Mouse (Mus musculus) CH12.LX (cell line): ENCODE data around the gene Krr1. TPM values are rescaled to one million over a fixed set of nuclear protein-coding genes. Genes with fewer than 3 reads are reported as not detected.
A peak's percentile ranks its signal among the peaks of the same experiment; 100 is the strongest.

Experiments
- DNase-seq: peaks from one replicate; pipeline ENCODE4 v3.0.0-alpha.2; 2013; ENCODE audit errors: extremely low read depth
- H3K27ac ChIP-seq: 2 replicates; pipeline ENCODE4 v1.5.1; 2012; ENCODE audit warnings: low read depth, mild to moderate bottlenecking, control low read depth, moderate library complexity; ENCODE audit not compliant: insufficient read depth
- H3K27me3 ChIP-seq: replicated peaks from 2 replicates; pipeline ENCODE3; 2012; ENCODE audit warnings: inconsistent platforms
- H3K36me3 ChIP-seq, 2 experiments: replicated peaks in 1 of 2; 2 replicates each; pipeline versions ENCODE3 to v1.6.1; 2012; ENCODE audit warnings: inconsistent platforms in 1 of 2, low read length in 1 of 2, mild to moderate bottlenecking in 1 of 2, mixed read lengths in 1 of 2, moderate library complexity in 1 of 2; ENCODE audit not compliant: control insufficient read depth in 1 of 2, insufficient read depth in 1 of 2
- H3K4me1 ChIP-seq, 2 experiments: 2 replicates each; pipeline ENCODE4 v1.6.1; 2012; ENCODE audit warnings: inconsistent platforms in 1 of 2, moderate library complexity in 1 of 2; ENCODE audit not compliant: insufficient read depth in 2 of 2, control insufficient read depth in 1 of 2
- H3K4me2 ChIP-seq: 2 replicates; pipeline ENCODE4 v1.6.1; 2012; ENCODE audit warnings: low read depth, mild to moderate bottlenecking, control low read depth; ENCODE audit not compliant: poor library complexity, insufficient read depth, severe bottlenecking
- H3K4me3 ChIP-seq, 3 experiments: fragments of 150-350 bp in 1 of 3; sonication (generic) in 1 of 3; replicated peaks in 1 of 3; 2 replicates each; pipeline versions ENCODE3 to v1.5.1; 2011 to 2012; ENCODE audit warnings: low read depth in 2 of 3, low read length in 2 of 3, mild to moderate bottlenecking in 2 of 3, moderate library complexity in 2 of 3, control low read depth in 1 of 3, improper control_type of control experiment in 1 of 3, inconsistent platforms in 1 of 3, mixed read lengths in 1 of 3; ENCODE audit not compliant: poor library complexity in 1 of 3
- H3K79me2 ChIP-seq: replicated peaks from 2 replicates; pipeline ENCODE4 v1.6.1; 2012; ENCODE audit warnings: mild to moderate bottlenecking, moderate library complexity; ENCODE audit not compliant: control insufficient read depth, poor library complexity, insufficient read depth, severe bottlenecking; ENCODE audit errors: extremely low read depth
- H3K9ac ChIP-seq: 2 replicates; pipeline ENCODE4 v1.6.1; 2012; ENCODE audit warnings: low read depth, mild to moderate bottlenecking, control low read depth, moderate library complexity; ENCODE audit not compliant: insufficient read depth
- H3K9me3 ChIP-seq: replicated peaks from 2 replicates; pipeline ENCODE3; 2012; ENCODE audit warnings: low read length, inconsistent platforms, mixed read lengths
- CHD2 ChIP-seq: IDR thresholded peaks from 2 replicates; pipeline ENCODE4 v1.6.1; 2011; ENCODE audit warnings: low read length, improper control_type of control experiment
- CTCF ChIP-seq, 2 experiments: IDR thresholded peaks in 1 of 2; conservative IDR thresholded peaks in 1 of 2; 2 replicates each; pipeline ENCODE4 v1.5.1; 2011 to 2012; ENCODE audit warnings: low read depth in 2 of 2, low read length in 2 of 2, improper control_type of control experiment in 1 of 2, inconsistent platforms in 1 of 2, mild to moderate bottlenecking in 1 of 2, moderate library complexity in 1 of 2
- E2F4 ChIP-seq: IDR thresholded peaks from 2 replicates; pipeline ENCODE4 v1.6.1; 2011; ENCODE audit warnings: low read depth, low read length, improper control_type of control experiment; ENCODE audit not compliant: insufficient replicate concordance
- ELF1 ChIP-seq: IDR thresholded peaks from 2 replicates; pipeline ENCODE4 v1.6.1; 2014; ENCODE audit warnings: low read depth, mild to moderate bottlenecking, inconsistent platforms, low read length, improper control_type of control experiment
- EP300 ChIP-seq: IDR thresholded peaks from 2 replicates; pipeline ENCODE4 v1.6.1; 2011; ENCODE audit warnings: low read length, improper control_type of control experiment
- GABPA ChIP-seq: IDR thresholded peaks from 2 replicates; pipeline ENCODE4 v1.6.1; 2012; ENCODE audit warnings: low read depth, low read length, improper control_type of control experiment, inconsistent platforms; ENCODE audit not compliant: insufficient replicate concordance
- JUND ChIP-seq: conservative IDR thresholded peaks from 2 replicates; pipeline ENCODE4 v1.6.1; 2011; ENCODE audit warnings: low read depth, low read length, improper control_type of control experiment
- MEF2A ChIP-seq: IDR thresholded peaks from 2 replicates; pipeline ENCODE4 v1.6.1; 2014; ENCODE audit warnings: low read depth, mild to moderate bottlenecking, inconsistent platforms, low read length, improper control_type of control experiment, borderline replicate concordance
- NRF1 ChIP-seq: IDR thresholded peaks from 2 replicates; pipeline ENCODE4 v1.6.1; 2014; ENCODE audit warnings: low read depth, mild to moderate bottlenecking, inconsistent platforms, low read length, improper control_type of control experiment, moderate library complexity
- PAX5 ChIP-seq: IDR thresholded peaks from 2 replicates; pipeline ENCODE4 v1.6.1; 2012; ENCODE audit warnings: low read length, inconsistent platforms, mixed read lengths
- POLR2AphosphoS2 ChIP-seq: IDR thresholded peaks from 2 replicates; pipeline ENCODE4 v1.6.1; 2011; ENCODE audit warnings: low read depth, low read length, improper control_type of control experiment
- RAD21 ChIP-seq: IDR thresholded peaks from 2 replicates; pipeline ENCODE4 v1.6.1; 2011; ENCODE audit warnings: low read depth, mild to moderate bottlenecking, low read length, improper control_type of control experiment, moderate library complexity
- USF2 ChIP-seq: conservative IDR thresholded peaks from 2 replicates; pipeline ENCODE4 v1.6.1; 2011; ENCODE audit warnings: low read depth, low read length, improper control_type of control experiment
- ZC3H11A ChIP-seq: IDR thresholded peaks from 2 replicates; pipeline ENCODE4 v1.6.1; 2012; ENCODE audit warnings: low read depth, mild to moderate bottlenecking, inconsistent platforms, low read length, improper control_type of control experiment
- ZMIZ1 ChIP-seq: IDR thresholded peaks from 2 replicates; pipeline ENCODE4 v1.6.1; 2012; ENCODE audit warnings: low read depth, mild to moderate bottlenecking, inconsistent platforms, low read length, improper control_type of control experiment
- dilution Hi-C: fragments of 300-500 bp; cut with MboI; formaldehyde crosslinking; loops from 2 replicates; pipeline ENCODE4 v1.14.3; 2020; ENCODE audit warnings: low sequenced_read_pairs; ENCODE audit not compliant: extremely low pct_unique_long_range_greater_than_20kb, extremely low pct_ligation_motif_present
- in situ Hi-C: fragments of 300-500 bp; cut with MboI; formaldehyde crosslinking; loops from 3 replicates; pipeline ENCODE4 v1.14.3; 2019; ENCODE audit warnings: low sequenced_read_pairs, low pct_ligation_motif_present, low pct_unique_long_range_greater_than_20kb, mixed read lengths
- polyA plus RNA-seq: library from polyadenylated mRNA; unstranded; fragments of >175 nt; gene quantifications from 2 replicates; pipeline ENCODE4 v1.2.1, GENCODE M21; 2012; ENCODE audit warnings: low read depth; ENCODE audit not compliant: insufficient read length
- total RNA-seq, 2 experiments: library from RNA; depleted of rRNA; stranded (reverse); fragments of 300-350 nt in 1 of 2; fragments of >200 nt in 1 of 2; gene quantifications; 2 replicates each; pipeline ENCODE4 v1.2.3; 2012 to 2014

The Krr1 gene
- total and polyA plus RNA-seq, 3 experiments = 56.9 to 108 (median 58.7) TPM

GRCm38 (mm10) chr10:111983070-111983469 lies 10.6 kb downstream of the Krr1 start:
- Histone ChIP-seq H3K79me2 (peaks cover 34% of the 10 kb centered on the region), H3K4me3 (no peak overlapping the region), H3K9ac (no peak overlapping the region), H3K9me3 (no peaks in the 10 kb centered on the region), H3K4me1 (peaks cover 0 to 26% of the 10 kb centered on the region in 2 experiments; a peak in 2 of 4 replicates), H3K27ac (no peak overlapping the region), H3K27me3 (no peaks in the 10 kb centered on the region), H3K4me2 (no peak overlapping the region)
- no peak for DNase-seq
- dilution Hi-C loops (no loop called here), in situ Hi-C loops (no loop called here)
- TF ChIP-seq POLR2AphosphoS2 (0 out of 2 replicates have a peak, but pooled peaks have one; percentile 25), ZMIZ1 (peak; percentile 19; the same call in 1 of the 2 replicates), JUND (no peak), GABPA (no peak), E2F4 (no peak), CHD2 (no peak)
- TF ChIP-seq, all 38 proteins: peak for 2
- peaks cover 74 to 94% of the 10 kb centered on the region in 2 experiments for H3K36me3 ChIP-seq

GRCm38 (mm10) chr10:111986453-111986852 lies 14.0 kb downstream of the Krr1 start:
- TF ChIP-seq RAD21 (no peak), ZC3H11A (no peak), USF2 (no peak), GABPA (no peak), ELF1 (no peak), EP300 (no peak), CTCF (conservative IDR thresholded peaks at IDR 0.05 in 1 of 2, IDR thresholded peaks at IDR 0.05 in 1 of 2; ENCODE audit: low read depth in 2 of 2, low read length in 2 of 2) (no peak), MEF2A (no peak), PAX5 (no peak), NRF1 (no peak)
- DNase-seq = no peak
- H3K27me3 ChIP-seq = no peaks in the 10 kb centered on the region
- peaks cover 2 to 47% of the 10 kb centered on the region in 2 experiments for H3K4me1 ChIP-seq
- in situ Hi-C loops = no loop called here
- dilution Hi-C loops = no loop called here
- H3K36me3 ChIP-seq = peaks cover 72 to 96% of the 10 kb centered on the region in 2 experiments
- no peak overlapping the region for H3K9ac ChIP-seq
- H3K9me3 ChIP-seq = no peaks in the 10 kb centered on the region
- no peak overlapping the region for H3K4me3 ChIP-seq
- H3K27ac ChIP-seq = no peak overlapping the region
- H3K4me2 ChIP-seq = no peak overlapping the region
- H3K79me2 ChIP-seq = peaks cover 60% of the 10 kb centered on the region
